Mouse (Mus musculus) CH12.LX (cell line): Measurements from ENCODE around the gene Cd5. TPM values are rescaled to one million over a fixed set of nuclear protein-coding genes. Genes with fewer than 3 reads are reported as not detected.

Experiments used
- DNase-seq: peaks from one replicate; pipeline ENCODE4 v3.0.0-alpha.2; 2013; ENCODE audit errors: extremely low read depth
- H3K27ac ChIP-seq: 2 replicates; pipeline ENCODE4 v1.5.1; 2012; ENCODE audit warnings: low read depth, mild to moderate bottlenecking, control low read depth, moderate library complexity; ENCODE audit not compliant: insufficient read depth
- H3K27me3 ChIP-seq: replicated peaks from 2 replicates; pipeline ENCODE3; 2012; ENCODE audit warnings: inconsistent platforms
- H3K36me3 ChIP-seq, 2 experiments: replicated peaks in 1 of 2; 2 replicates each; pipeline versions ENCODE3 to v1.6.1; 2012; ENCODE audit warnings: inconsistent platforms in 1 of 2, low read length in 1 of 2, mild to moderate bottlenecking in 1 of 2, mixed read lengths in 1 of 2, moderate library complexity in 1 of 2; ENCODE audit not compliant: control insufficient read depth in 1 of 2, insufficient read depth in 1 of 2
- H3K4me1 ChIP-seq, 2 experiments: 2 replicates each; pipeline ENCODE4 v1.6.1; 2012; ENCODE audit warnings: inconsistent platforms in 1 of 2, moderate library complexity in 1 of 2; ENCODE audit not compliant: insufficient read depth in 2 of 2, control insufficient read depth in 1 of 2
- H3K4me2 ChIP-seq: 2 replicates; pipeline ENCODE4 v1.6.1; 2012; ENCODE audit warnings: low read depth, mild to moderate bottlenecking, control low read depth; ENCODE audit not compliant: poor library complexity, insufficient read depth, severe bottlenecking
- H3K4me3 ChIP-seq, 3 experiments: fragments of 150-350 bp in 1 of 3; sonication (generic) in 1 of 3; replicated peaks in 1 of 3; 2 replicates each; pipeline versions ENCODE3 to v1.5.1; 2011 to 2012; ENCODE audit warnings: low read depth in 2 of 3, low read length in 2 of 3, mild to moderate bottlenecking in 2 of 3, moderate library complexity in 2 of 3, control low read depth in 1 of 3, improper control_type of control experiment in 1 of 3, inconsistent platforms in 1 of 3, mixed read lengths in 1 of 3; ENCODE audit not compliant: poor library complexity in 1 of 3
- H3K79me2 ChIP-seq: replicated peaks from 2 replicates; pipeline ENCODE4 v1.6.1; 2012; ENCODE audit warnings: mild to moderate bottlenecking, moderate library complexity; ENCODE audit not compliant: control insufficient read depth, poor library complexity, insufficient read depth, severe bottlenecking; ENCODE audit errors: extremely low read depth
- H3K9ac ChIP-seq: 2 replicates; pipeline ENCODE4 v1.6.1; 2012; ENCODE audit warnings: low read depth, mild to moderate bottlenecking, control low read depth, moderate library complexity; ENCODE audit not compliant: insufficient read depth
- H3K9me3 ChIP-seq: replicated peaks from 2 replicates; pipeline ENCODE3; 2012; ENCODE audit warnings: low read length, inconsistent platforms, mixed read lengths
- CHD2 ChIP-seq: IDR thresholded peaks from 2 replicates; pipeline ENCODE4 v1.6.1; 2011; ENCODE audit warnings: low read length, improper control_type of control experiment
- E2F4 ChIP-seq: IDR thresholded peaks from 2 replicates; pipeline ENCODE4 v1.6.1; 2011; ENCODE audit warnings: low read depth, low read length, improper control_type of control experiment; ENCODE audit not compliant: insufficient replicate concordance
- EP300 ChIP-seq: IDR thresholded peaks from 2 replicates; pipeline ENCODE4 v1.6.1; 2011; ENCODE audit warnings: low read length, improper control_type of control experiment
- GABPA ChIP-seq: IDR thresholded peaks from 2 replicates; pipeline ENCODE4 v1.6.1; 2012; ENCODE audit warnings: low read depth, low read length, improper control_type of control experiment, inconsistent platforms; ENCODE audit not compliant: insufficient replicate concordance
- JUN ChIP-seq: IDR thresholded peaks from 2 replicates; pipeline ENCODE4 v1.6.1; 2011; ENCODE audit warnings: low read depth, mild to moderate bottlenecking, low read length, improper control_type of control experiment, moderate library complexity; ENCODE audit not compliant: insufficient read depth
- MAFK ChIP-seq: IDR thresholded peaks from 2 replicates; pipeline ENCODE4 v1.6.1; 2011; ENCODE audit warnings: low read length, improper control_type of control experiment; ENCODE audit not compliant: insufficient replicate concordance
- MAX ChIP-seq: IDR thresholded peaks from 2 replicates; pipeline ENCODE4 v1.6.1; 2011; ENCODE audit warnings: low read length, improper control_type of control experiment
- MXI1 ChIP-seq: IDR thresholded peaks from 2 replicates; pipeline ENCODE4 v1.6.1; 2011; ENCODE audit warnings: mild to moderate bottlenecking, low read depth, low read length, improper control_type of control experiment
- MYC ChIP-seq: IDR thresholded peaks from 2 replicates; pipeline ENCODE4 v1.6.1; 2011; ENCODE audit warnings: low read depth, mild to moderate bottlenecking, improper control_type of control experiment, low read length
- RCOR1 ChIP-seq: conservative IDR thresholded peaks from 2 replicates; pipeline ENCODE4 v1.6.1; 2012; ENCODE audit warnings: low read depth, mild to moderate bottlenecking, inconsistent platforms, low read length, improper control_type of control experiment
- SIN3A ChIP-seq: IDR thresholded peaks from 2 replicates; pipeline ENCODE4 v1.6.1; 2012; ENCODE audit warnings: low read length, improper control_type of control experiment, inconsistent platforms
- TBP ChIP-seq: conservative IDR thresholded peaks from 2 replicates; pipeline ENCODE4 v1.6.1; 2011; ENCODE audit warnings: low read depth, low read length, improper control_type of control experiment
- ZC3H11A ChIP-seq: IDR thresholded peaks from 2 replicates; pipeline ENCODE4 v1.6.1; 2012; ENCODE audit warnings: low read depth, mild to moderate bottlenecking, inconsistent platforms, low read length, improper control_type of control experiment
- ZKSCAN1 ChIP-seq: IDR thresholded peaks from 2 replicates; pipeline ENCODE4 v1.6.1; 2012; ENCODE audit warnings: low read depth, inconsistent platforms, low read length, improper control_type of control experiment, borderline replicate concordance
- ZMIZ1 ChIP-seq: IDR thresholded peaks from 2 replicates; pipeline ENCODE4 v1.6.1; 2012; ENCODE audit warnings: low read depth, mild to moderate bottlenecking, inconsistent platforms, low read length, improper control_type of control experiment
- dilution Hi-C: fragments of 300-500 bp; cut with MboI; formaldehyde crosslinking; loops from 2 replicates; pipeline ENCODE4 v1.14.3; 2020; ENCODE audit warnings: low sequenced_read_pairs; ENCODE audit not compliant: extremely low pct_unique_long_range_greater_than_20kb, extremely low pct_ligation_motif_present
- in situ Hi-C: fragments of 300-500 bp; cut with MboI; formaldehyde crosslinking; loops from 3 replicates; pipeline ENCODE4 v1.14.3; 2019; ENCODE audit warnings: low sequenced_read_pairs, low pct_ligation_motif_present, low pct_unique_long_range_greater_than_20kb, mixed read lengths
- polyA plus RNA-seq: library from polyadenylated mRNA; unstranded; fragments of >175 nt; gene quantifications from 2 replicates; pipeline ENCODE4 v1.2.1, GENCODE M21; 2012; ENCODE audit warnings: low read depth; ENCODE audit not compliant: insufficient read length
- total RNA-seq, 2 experiments: library from RNA; depleted of rRNA; stranded (reverse); fragments of 300-350 nt in 1 of 2; fragments of >200 nt in 1 of 2; gene quantifications; 2 replicates each; pipeline ENCODE4 v1.2.3; 2012 to 2014

Gene Cd5
- total and polyA plus RNA-seq, 3 experiments = 8.7 to 51.4 (median 17.7) TPM

DNA sequence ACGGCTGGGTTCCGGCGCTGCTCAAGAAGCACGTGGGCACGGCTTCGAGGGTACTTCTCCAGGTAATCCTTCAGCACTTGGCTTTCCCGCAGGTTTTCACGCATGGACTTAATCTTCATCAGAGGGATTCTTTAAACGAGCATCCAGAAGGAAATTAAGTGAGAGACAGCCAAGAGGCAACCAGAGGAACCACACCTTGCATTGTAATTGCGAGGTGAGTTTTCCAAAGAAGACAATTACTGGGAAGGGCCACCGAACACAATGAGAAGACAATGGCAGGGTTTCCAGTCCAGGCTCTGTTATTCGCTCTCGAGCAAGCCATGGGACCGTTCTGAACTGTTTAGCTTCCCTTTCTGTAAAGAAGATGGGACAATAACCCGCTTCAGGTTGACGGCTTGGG is 62.1 kb downstream of the Cd5 start:
- Histone ChIP-seq H3K9ac (no peak overlapping the region), H3K4me3 (no peak overlapping the region), H3K36me3 (no peaks in the 10 kb centered on the region), H3K9me3 (no peaks in the 10 kb centered on the region), H3K27me3 (no peaks in the 10 kb centered on the region), H3K27ac (no peak overlapping the region), H3K79me2 (no peaks in the 10 kb centered on the region), H3K4me2 (no peak overlapping the region), H3K4me1 (peaks cover 0 to 5% of the 10 kb centered on the region in 2 experiments; a peak in 3 of 4 replicates)
- TF ChIP-seq GABPA (no peak), ZKSCAN1 (no peak), ZC3H11A (no peak)
- in situ Hi-C loops (loop anchor here (10.0 kb wide), 1 partner anchor 288 kb away; no protein-coding TSS in a partner anchor), dilution Hi-C loops (no loop called here)
- no peak for DNase-seq

DNA sequence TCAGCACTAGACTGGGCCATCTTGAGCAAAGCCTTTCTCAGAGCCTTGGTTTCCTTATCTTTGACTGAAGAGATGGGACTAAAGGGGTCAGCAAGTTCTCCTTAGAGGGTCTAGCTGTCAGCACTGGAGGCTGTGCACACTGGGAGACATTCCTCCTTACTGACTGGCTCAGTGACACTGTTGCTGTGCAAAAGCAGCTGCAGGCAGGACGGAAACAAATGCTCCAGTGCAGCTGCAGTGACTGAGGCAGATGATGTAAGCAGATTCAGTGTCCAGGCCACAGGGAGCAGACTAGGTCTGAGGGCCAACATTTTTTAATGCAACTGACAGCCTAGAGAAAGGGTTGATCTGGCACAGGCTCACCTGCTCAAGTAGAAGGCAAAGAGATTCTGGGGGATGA is 65.5 kb downstream of the Cd5 start:
- TF ChIP-seq SIN3A = no peak
- no peak for TF ChIP-seq GABPA
- TF ChIP-seq JUN = no peak
- TF ChIP-seq ZMIZ1 = no peak
- TF ChIP-seq MXI1 = no peak
- TF ChIP-seq CHD2 = no peak
- no peak for TF ChIP-seq ZKSCAN1
- no peak for TF ChIP-seq MAX
- TF ChIP-seq EP300 = no peak
- no peak for TF ChIP-seq MYC
- TF ChIP-seq TBP = no peak
- TF ChIP-seq RCOR1 = no peak
- TF ChIP-seq MAFK = no peak
- TF ChIP-seq E2F4 = no peak
- no peak for DNase-seq
- Histone ChIP-seq H3K9me3 (no peaks in the 10 kb centered on the region), H3K27me3 (no peaks in the 10 kb centered on the region), H3K9ac (no peak overlapping the region), H3K4me3 (no peak overlapping the region), H3K36me3 (no peaks in the 10 kb centered on the region), H3K79me2 (no peaks in the 10 kb centered on the region), H3K4me1 (peaks cover 7 to 16% of the 10 kb centered on the region in 2 experiments), H3K4me2 (no peak overlapping the region), H3K27ac (no peak overlapping the region)
- in situ Hi-C loops (loop anchor here (5.0 to 10.0 kb wide), 2 partner anchors 34 to 292 kb away; no protein-coding TSS in a partner anchor), dilution Hi-C loops (no loop called here)
